Mouse (Mus musculus) bone marrow, adult 2 months (tissue): ENCODE measurements around the gene Asb18.

Source experiments
- CTCF ChIP-seq: fragments of 200-500 bp; IDR thresholded peaks from 2 replicates; pipeline ENCODE4 v1.5.1; 2011; ENCODE audit warnings: low read length, control low read depth; ENCODE audit not compliant: control insufficient read depth, insufficient read depth
- POLR2A ChIP-seq: fragments of 200-500 bp; IDR thresholded peaks from 2 replicates; pipeline ENCODE4 v1.6.1; 2011; ENCODE audit warnings: low read depth, mild to moderate bottlenecking, control low read depth, low read length, borderline replicate concordance; ENCODE audit not compliant: control insufficient read depth

GRCm38 (mm10) chr1:90054991-90055390, 40.5 kb upstream of the Asb18 start:
- TF ChIP-seq CTCF = no peak
- TF ChIP-seq POLR2A = no peak
